Mouse (Mus musculus) limb, embryonic 10.5 days (tissue): ENCODE results near the gene Ubash3a. TPM values are rescaled to one million over a fixed set of nuclear protein-coding genes. Genes with fewer than 3 reads are reported as not detected.

Experiments used
- DNase-seq: peaks from one replicate; pipeline ENCODE4 v3.0.0-alpha.2; 2017; ENCODE audit warnings: low spot score
- H3K27ac ChIP-seq: fragments of 300-500 bp; sonication (generic); 2 replicates; pipeline ENCODE4 v1.5.1; 2016; ENCODE audit warnings: mild to moderate bottlenecking
- H3K27me3 ChIP-seq: fragments of 300-500 bp; sonication (generic); 2 replicates; pipeline ENCODE4 v1.6.1; 2016; ENCODE audit warnings: low read depth, mild to moderate bottlenecking; ENCODE audit not compliant: poor library complexity, severe bottlenecking
- H3K36me3 ChIP-seq: fragments of 300-500 bp; sonication (generic); 2 replicates; pipeline ENCODE4 v1.6.1; 2016; ENCODE audit warnings: mild to moderate bottlenecking, moderate library complexity
- H3K4me1 ChIP-seq: fragments of 300-500 bp; sonication (generic); 2 replicates; pipeline ENCODE4 v1.6.1; 2016
- H3K4me3 ChIP-seq: fragments of 300-500 bp; sonication (generic); 2 replicates; pipeline ENCODE4 v1.5.1; 2016; ENCODE audit warnings: mild to moderate bottlenecking, moderate library complexity
- H3K9me3 ChIP-seq: fragments of 300-500 bp; sonication (generic); replicated peaks from 2 replicates; pipeline ENCODE4 v1.6.1; 2016; ENCODE audit warnings: mild to moderate bottlenecking
- WGBS: fragments of 180-500 bp; shearing (Covaris S2); methylation state at CpG from one replicate; pipeline ENCODE4 v1.1.7; 2016; 5-methylcytosine and 5-hydroxymethylcytosine counted together
- polyA plus RNA-seq: library from polyadenylated mRNA; unstranded; fragments of >200 nt; fragmentation: Nextera tagmentation; extraction: Ambion mirVana; gene quantifications from 2 replicates; pipeline ENCODE4 v1.2.1, GENCODE M21; 2016

Gene Ubash3a
- polyA plus RNA-seq, 1 experiment from 2014 or later, result 0.33 TPM

DNA sequence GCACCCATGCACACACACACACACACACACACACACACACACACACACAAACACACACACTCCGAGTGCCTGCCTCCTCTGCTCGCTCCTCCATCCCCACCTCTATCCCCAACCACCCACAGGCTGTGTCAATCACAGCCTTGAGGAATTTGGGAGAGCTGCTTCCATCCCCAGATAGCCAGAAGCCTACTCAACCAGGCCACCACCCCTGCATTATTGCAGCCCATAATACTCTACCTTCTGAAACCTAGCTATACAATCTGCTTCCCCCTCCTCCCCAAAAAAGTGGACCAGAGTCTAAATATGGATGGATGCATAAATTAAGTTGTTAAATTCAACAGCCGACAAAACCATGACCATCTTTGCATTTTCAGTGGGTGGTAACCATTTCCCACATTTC is 18.7 kb downstream of the Ubash3a start:
- H3K27me3 ChIP-seq, result no peaks in the 10 kb centered on the region
- H3K36me3 ChIP-seq, result no peaks in the 10 kb centered on the region
- no peak overlapping the region for H3K27ac ChIP-seq
- no peak overlapping the region for H3K4me3 ChIP-seq
- DNase-seq, result no peak
- H3K4me1 ChIP-seq, result peaks cover 8% of the 10 kb centered on the region
- WGBS, result 83% methylated on average over 3 of the region's 3 CpGs
- H3K9me3 ChIP-seq, result no peaks in the 10 kb centered on the region

DNA sequence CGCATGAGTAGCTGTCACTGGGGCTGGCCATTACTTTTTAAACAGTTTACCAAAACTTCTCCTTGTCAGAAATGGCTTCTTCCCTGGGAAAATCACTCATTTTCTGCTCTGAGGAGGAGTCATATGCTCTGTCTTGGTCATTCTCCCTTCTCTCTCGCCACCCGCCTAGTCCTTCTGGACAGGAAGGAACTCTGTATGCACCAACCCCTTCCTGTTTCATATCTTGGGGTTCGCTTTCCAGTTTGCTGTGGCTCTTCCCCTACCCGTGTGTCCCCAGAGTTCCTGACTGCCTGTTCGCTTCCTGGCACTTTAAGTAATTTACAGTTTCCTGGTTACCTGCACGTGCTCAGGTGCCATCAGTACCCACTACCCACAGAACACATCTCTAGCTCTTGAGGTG is 19.3 kb downstream of the Ubash3a start:
- H3K27ac ChIP-seq, result no peak overlapping the region
- WGBS, result 89% methylated on average over 7 of the region's 7 CpGs
- H3K9me3 ChIP-seq, result no peaks in the 10 kb centered on the region
- H3K36me3 ChIP-seq, result no peaks in the 10 kb centered on the region
- DNase-seq, result no peak
- no peak overlapping the region for H3K4me3 ChIP-seq
- peaks cover 8% of the 10 kb centered on the region for H3K4me1 ChIP-seq
- H3K27me3 ChIP-seq, result no peaks in the 10 kb centered on the region

DNA sequence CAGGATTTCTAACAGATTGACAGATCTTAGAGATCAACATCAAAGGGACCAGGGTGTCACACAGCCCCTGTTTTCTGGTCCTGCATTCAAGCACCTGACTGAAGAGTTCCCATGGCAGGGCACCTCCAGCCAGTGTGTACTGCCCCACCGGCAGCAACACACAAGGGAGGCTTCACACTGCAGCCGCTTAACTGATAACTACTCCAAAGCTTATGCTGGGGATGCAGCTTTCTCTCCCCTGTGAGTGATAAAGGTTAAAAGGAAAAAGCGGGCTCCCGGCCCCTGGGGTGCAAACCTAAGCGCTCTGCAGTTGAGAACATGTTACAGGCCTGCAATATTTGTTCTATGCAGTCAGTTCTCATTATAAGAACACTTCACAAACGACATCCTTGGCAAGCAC is 24.1 kb downstream of the Ubash3a start:
- Histone ChIP-seq H3K27ac (no peak overlapping the region), H3K4me3 (no peak overlapping the region), H3K4me1 (0 out of 2 replicates have a peak, but pooled peaks cover 2% of the 10 kb centered on the region), H3K9me3 (no peaks in the 10 kb centered on the region), H3K27me3 (no peaks in the 10 kb centered on the region), H3K36me3 (no peaks in the 10 kb centered on the region)
- 68% methylated on average over 6 of the region's 6 CpGs for WGBS
- no peak for DNase-seq

DNA sequence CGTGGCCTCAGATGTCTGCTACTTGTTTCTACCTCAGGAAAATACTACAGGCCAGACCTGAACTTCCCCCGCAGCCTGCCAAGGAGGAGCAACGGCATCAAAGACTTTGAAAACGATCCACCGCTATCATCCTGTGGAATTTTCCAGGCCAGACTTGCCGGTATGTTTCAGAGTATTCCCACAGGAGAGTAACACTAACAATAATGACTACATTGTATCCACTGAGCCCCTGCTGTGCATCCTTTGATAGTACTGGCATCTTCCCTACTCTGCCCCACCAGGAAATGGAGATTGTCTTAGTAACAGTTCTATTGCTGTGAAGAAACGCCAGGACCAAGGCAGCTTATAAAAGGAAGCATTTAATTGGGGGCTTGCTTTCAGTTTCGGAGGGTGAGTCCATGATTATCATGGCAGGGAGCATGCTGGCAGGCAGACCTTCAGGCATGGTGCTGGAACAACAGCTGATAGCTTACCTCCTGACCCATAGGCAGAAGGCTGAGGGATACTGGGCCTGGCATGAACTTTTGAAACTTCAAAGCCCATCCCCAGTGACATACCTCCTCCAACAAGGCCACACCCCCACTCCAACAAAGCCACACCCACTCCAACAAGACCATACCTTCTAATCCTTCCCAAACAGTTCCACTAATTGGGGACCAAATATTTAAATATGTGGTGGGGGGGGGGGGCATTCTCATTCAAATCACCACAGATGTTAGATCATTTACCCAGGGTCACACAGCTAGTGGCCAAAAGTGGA is 24.8 kb downstream of the Ubash3a start:
- DNase-seq, result no peak

DNA sequence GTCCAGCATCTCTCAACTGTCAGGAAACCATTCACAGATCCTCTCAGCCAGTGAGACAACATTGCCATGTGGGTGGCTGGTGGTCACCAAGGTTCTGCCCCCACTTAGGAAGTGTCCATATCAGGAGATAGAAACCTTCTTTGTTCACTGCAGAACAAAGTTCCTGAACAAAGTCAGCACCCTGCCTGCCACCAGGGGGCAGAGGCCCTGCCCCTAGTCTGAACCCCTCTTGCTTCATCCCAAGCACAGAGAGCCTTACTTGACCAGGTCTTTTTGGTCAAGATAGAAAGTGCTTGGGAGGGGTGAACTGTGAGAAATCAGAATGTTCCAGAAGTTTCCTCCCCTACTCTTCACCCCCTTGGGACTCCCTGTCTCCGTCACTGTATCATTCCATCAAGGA is 28.2 kb downstream of the Ubash3a start:
- H3K9me3 ChIP-seq, result no peaks in the 10 kb centered on the region
- no peak overlapping the region for H3K27ac ChIP-seq
- 100% methylated on average over 1 of the region's 1 CpGs for WGBS

More for the DNA sequence above, 24.8 kb downstream of the Ubash3a start:
- H3K4me3 ChIP-seq, result no peak overlapping the region
- no peaks in the 10 kb centered on the region for H3K36me3 ChIP-seq
- H3K9me3 ChIP-seq, result no peaks in the 10 kb centered on the region
- H3K27me3 ChIP-seq, result no peaks in the 10 kb centered on the region
- WGBS, result 67% methylated on average over 8 of the region's 8 CpGs
- 0 out of 2 replicates have a peak, but pooled peaks cover 2% of the 10 kb centered on the region for H3K4me1 ChIP-seq
- H3K27ac ChIP-seq, result no peak overlapping the region

DNA sequence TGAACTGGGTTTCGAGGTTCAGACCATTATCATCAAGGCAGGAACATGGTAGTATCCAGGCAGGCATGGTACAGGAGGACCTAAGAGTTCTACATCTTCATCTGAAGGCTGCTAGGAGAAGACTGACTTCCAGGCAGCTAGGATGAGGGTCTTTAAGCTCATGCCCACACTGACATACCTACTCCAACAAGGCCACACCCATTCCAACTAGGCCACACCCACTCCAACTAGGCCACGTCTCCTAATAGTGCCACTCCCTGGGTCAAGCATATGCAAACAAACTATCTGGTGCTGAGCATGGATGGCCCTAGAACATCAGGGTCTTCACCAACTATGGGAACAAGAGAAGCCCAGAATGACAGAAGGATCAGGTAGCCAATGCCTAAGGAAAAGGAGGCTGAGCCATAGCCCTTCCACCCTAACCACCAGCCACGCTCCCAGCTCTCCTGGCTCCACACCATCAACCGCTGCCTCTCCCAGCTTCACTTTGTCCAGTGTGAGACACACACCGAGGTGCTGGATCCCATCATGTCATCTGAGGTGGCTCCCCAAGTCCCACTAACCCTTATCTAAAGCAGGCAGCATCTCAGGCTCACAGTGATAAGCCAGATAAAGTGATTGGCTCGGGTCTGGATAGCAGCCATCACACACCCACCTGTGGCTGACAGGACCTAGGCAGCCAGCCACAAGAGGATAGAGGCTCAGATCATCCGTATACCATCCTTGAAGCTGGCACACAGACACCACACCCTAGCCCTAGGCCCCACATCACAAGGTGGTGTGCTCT is 30.8 kb downstream of the Ubash3a start:
- 87% methylated on average over 7 of the region's 7 CpGs for WGBS
- Histone ChIP-seq H3K4me1 (no peaks in the 10 kb centered on the region), H3K4me3 (no peak overlapping the region)

More for the DNA sequence above, 28.2 kb downstream of the Ubash3a start:
- DNase-seq, result no peak
- Histone ChIP-seq H3K27me3 (no peaks in the 10 kb centered on the region), H3K36me3 (no peaks in the 10 kb centered on the region), H3K4me3 (no peak overlapping the region), H3K4me1 (0 out of 2 replicates have a peak, but pooled peaks cover 2% of the 10 kb centered on the region)

DNA sequence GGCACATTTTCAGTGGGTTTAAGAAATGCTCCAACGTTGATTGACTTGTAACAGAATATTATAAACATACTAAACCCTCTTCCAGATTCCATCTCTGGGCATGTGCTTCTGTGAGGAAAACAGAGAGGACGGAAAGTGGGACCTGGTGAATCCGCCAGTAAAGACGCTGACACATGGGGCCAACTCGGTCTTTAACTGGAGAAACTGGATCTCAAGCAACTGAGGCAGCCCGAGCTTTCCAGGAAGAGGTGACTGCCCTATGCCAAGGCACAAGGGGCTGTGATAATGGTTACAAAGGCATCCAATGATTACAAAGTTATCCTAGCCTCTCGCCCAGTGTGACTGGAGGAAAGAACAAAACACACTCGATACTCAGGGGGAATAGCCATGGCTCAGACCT is 33.5 kb downstream of the Ubash3a start:
- WGBS, result 87% methylated on average over 8 of the region's 8 CpGs
- H3K27me3 ChIP-seq, result no peaks in the 10 kb centered on the region
- no peaks in the 10 kb centered on the region for H3K36me3 ChIP-seq
- H3K4me3 ChIP-seq, result no peak overlapping the region
- no peak overlapping the region for H3K27ac ChIP-seq
- DNase-seq, result no peak
- no peaks in the 10 kb centered on the region for H3K9me3 ChIP-seq
- no peaks in the 10 kb centered on the region for H3K4me1 ChIP-seq

More for the DNA sequence above, 30.8 kb downstream of the Ubash3a start:
- no peaks in the 10 kb centered on the region for H3K27me3 ChIP-seq
- no peaks in the 10 kb centered on the region for H3K36me3 ChIP-seq
- H3K9me3 ChIP-seq, result no peaks in the 10 kb centered on the region
- no peak overlapping the region for H3K27ac ChIP-seq
- DNase-seq, result no peak

DNA sequence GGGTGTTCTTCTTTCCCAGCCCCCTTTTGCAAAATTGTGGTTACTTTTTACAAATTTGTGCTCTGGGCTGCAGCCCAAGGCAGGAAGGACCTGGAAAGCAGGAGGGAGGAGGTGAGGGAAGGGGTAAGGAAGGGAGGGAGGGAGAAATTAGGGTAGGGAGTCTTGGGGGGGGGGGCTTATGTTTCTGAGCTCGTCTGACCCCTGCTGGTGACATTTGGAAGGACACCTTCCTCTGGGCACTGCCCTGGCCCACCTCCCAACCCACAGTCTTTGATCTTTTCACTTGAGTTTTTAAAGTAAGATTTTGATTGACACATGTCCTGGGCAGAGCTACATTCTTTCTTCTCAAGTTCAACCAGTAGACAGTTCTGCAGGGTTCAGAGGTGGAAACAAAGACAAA is 35.1 kb downstream of the Ubash3a start:
- H3K4me1 ChIP-seq, result 0 out of 2 replicates have a peak, but pooled peaks cover 9% of the 10 kb centered on the region
- H3K27ac ChIP-seq, result no peak overlapping the region
- DNase-seq, result no peak
- 0% methylated on average over 1 of the region's 1 CpGs for WGBS
- no peak overlapping the region for H3K4me3 ChIP-seq
- H3K27me3 ChIP-seq, result no peaks in the 10 kb centered on the region
- no peaks in the 10 kb centered on the region for H3K36me3 ChIP-seq
- no peaks in the 10 kb centered on the region for H3K9me3 ChIP-seq

DNA sequence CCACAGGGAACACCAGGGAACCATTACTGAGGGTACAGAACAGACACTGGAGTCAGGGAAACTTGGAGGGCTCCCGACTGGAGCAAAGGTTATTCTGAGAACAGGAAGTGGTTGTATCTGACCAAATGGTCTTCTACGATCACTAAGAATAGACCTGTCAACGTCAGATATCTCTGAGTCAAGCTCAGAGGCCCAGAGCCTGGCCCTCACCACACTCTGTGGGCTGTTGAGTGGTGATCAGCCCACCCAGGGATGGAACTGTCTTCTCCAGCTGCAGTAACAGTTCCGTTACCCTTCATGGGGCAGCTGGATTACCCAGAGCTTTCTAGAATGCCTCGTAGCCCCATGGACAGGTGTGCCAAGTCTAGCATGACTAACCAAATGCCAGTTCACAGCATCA is 37.6 kb downstream of the Ubash3a start:
- Histone ChIP-seq H3K9me3 (no peaks in the 10 kb centered on the region), H3K4me1 (0 out of 2 replicates have a peak, but pooled peaks cover 9% of the 10 kb centered on the region), H3K36me3 (no peaks in the 10 kb centered on the region), H3K27ac (no peak overlapping the region), H3K27me3 (no peaks in the 10 kb centered on the region), H3K4me3 (no peak overlapping the region)
- WGBS, result 84% methylated on average over 5 of the region's 5 CpGs
- DNase-seq, result no peak

DNA sequence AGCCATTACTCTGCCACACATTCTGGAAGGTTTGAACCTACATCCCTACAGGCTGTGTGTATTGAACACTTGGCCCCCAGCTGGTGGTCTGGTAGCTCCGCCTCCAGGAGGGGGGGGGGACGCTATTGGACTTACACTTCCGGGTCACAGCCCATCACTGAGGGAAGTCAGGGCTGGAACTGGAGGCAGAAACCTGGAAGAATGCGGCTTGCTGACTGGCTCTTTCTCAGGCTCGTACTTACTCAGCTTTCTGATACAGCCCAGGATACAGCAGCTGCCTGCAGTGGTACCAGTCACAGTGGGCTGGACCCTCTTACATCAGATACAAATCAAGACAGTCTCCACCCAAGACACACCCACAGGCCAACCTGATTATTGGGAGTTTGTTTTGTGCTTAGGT is 39.5 kb downstream of the Ubash3a start:
- H3K27ac ChIP-seq, result no peak overlapping the region
- no peak overlapping the region for H3K4me3 ChIP-seq
- H3K9me3 ChIP-seq, result no peaks in the 10 kb centered on the region
- H3K27me3 ChIP-seq, result no peaks in the 10 kb centered on the region
- no peak for DNase-seq
- no peaks in the 10 kb centered on the region for H3K36me3 ChIP-seq
- 28% methylated on average over 5 of the region's 5 CpGs for WGBS
- 0 out of 2 replicates have a peak, but pooled peaks cover 9% of the 10 kb centered on the region for H3K4me1 ChIP-seq

DNA sequence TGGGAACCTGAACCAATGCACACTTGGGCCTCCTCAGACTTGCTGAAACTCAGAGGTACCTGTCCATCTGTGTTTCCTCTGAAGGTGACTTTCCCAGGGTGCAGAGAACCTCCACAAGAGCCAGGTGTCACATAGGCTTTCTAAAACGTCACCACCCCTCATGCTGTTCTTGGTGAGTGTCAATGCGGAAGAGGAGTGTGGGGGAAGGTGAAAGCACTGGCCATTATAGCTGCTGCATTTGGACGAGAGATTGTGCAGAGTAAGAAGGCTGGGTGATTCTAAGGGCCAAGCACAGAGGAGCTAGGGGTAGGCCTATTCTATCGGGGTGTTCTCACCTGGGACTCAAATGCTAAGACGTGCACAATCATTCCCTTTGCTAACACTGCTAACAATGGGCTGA is 46.3 kb downstream of the Ubash3a start:
- H3K27ac ChIP-seq, result no peak overlapping the region
- H3K4me3 ChIP-seq, result no peak overlapping the region
- peaks cover 6% of the 10 kb centered on the region; the same call in 1 of the 2 replicates for H3K4me1 ChIP-seq
- 66% methylated on average over 5 of the region's 5 CpGs for WGBS
- no peaks in the 10 kb centered on the region for H3K36me3 ChIP-seq
- DNase-seq, result no peak
- no peaks in the 10 kb centered on the region for H3K9me3 ChIP-seq
- no peaks in the 10 kb centered on the region for H3K27me3 ChIP-seq

DNA sequence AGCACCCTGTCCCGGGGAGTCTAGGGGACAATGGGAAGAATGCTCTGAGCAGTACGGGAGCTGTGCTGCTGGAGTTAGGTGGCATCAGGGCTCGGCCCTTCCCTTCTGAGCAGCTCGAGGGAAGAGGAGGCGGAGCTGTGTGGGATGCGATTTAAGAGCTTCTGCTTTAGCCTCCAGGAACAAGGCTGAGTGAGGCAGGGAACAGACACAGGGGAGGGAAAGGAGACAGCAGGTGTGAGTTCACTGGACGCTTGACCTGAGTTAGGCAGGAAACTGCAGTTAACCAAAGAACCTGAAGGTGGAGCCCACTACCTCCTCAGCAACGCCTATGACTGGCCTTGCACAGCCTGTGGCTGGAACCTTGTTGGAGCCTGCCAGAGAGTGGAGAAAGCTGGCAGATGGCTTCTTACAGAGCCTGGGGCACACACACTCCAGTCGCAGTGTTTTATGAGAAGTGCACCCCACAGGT is 46.8 kb downstream of the Ubash3a start:
- DNase-seq, result peak; percentile 67
- Histone ChIP-seq H3K9me3 (no peaks in the 10 kb centered on the region), H3K36me3 (no peaks in the 10 kb centered on the region), H3K4me3 (no peak overlapping the region), H3K27me3 (no peaks in the 10 kb centered on the region), H3K4me1 (peaks cover 10% of the 10 kb centered on the region; the same call in 1 of the 2 replicates), H3K27ac (no peak overlapping the region)
- 12% methylated on average over 9 of the region's 9 CpGs for WGBS

DNA sequence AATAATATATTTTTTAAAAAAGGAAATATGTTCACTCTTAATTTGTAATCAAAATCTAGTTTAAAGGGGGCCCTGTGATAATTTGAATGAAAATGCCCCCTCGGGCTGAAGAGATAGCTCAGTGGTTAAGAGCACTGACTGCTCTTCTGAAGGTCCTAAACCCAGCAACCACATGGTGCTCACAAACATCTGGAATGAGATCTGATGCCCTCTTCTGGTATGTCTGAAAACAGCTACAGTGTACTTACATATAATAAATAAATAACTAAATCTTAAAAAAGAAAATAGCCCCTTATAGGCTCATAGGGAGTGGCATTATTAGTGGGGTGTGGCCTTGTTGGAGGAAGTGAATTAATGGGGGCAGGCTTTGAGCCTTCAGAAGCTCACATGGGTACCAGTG is 49.5 kb downstream of the Ubash3a start:
- DNase-seq, result no peak
- WGBS, result 85% methylated on average over 1 of the region's 1 CpGs
- H3K27me3 ChIP-seq, result no peaks in the 10 kb centered on the region
- no peaks in the 10 kb centered on the region for H3K9me3 ChIP-seq
- no peak overlapping the region for H3K27ac ChIP-seq
- no peaks in the 10 kb centered on the region for H3K36me3 ChIP-seq
- peaks cover 10% of the 10 kb centered on the region; the same call in 1 of the 2 replicates for H3K4me1 ChIP-seq
- no peak overlapping the region for H3K4me3 ChIP-seq
